Mouse (Mus musculus) embryo, embryonic 11.5 days (tissue): Measurements from ENCODE around the gene Trim3.

Source experiments
- DNase-seq: peaks from one replicate; pipeline ENCODE4 v3.0.0-alpha.2; 2012; ENCODE audit warnings: low read depth, low spot score

The Trim3 gene

GRCm38 (mm10) chr7:105559016-105559415 lies 74.4 kb downstream of the Trim3 start:
- no peak for DNase-seq

- no peak for DNase-seq
These were observed 75.7 kb downstream of the Trim3 start for GRCm38 (mm10) chr7:105557671-105558070.

- DNase-seq, result no peak
These were observed 77.0 kb downstream of the Trim3 start for GRCm38 (mm10) chr7:105556406-105556805.

- DNase-seq, result no peak
These were observed 77.8 kb downstream of the Trim3 start for GRCm38 (mm10) chr7:105555571-105555970.
